Mouse (Mus musculus): ENCODE data around the gene Nif3l1.

DNA sequence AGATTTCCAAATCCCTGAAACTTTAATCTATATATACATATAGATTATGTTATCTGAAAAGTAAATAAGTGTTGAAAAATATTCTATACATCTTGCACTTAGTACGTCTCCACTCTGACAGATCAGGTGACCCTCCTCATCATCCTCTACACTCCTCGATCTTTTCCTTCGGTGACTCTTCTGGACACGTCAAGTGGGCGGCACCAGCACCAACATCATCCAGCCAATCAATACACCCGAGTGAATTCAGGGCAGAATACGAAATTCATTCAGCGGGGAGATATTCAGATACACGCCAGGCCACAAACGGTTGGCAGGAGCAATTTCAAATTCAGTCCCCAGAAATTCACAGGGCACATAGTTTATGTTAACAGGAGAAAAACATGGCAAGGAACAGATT lies 24.9 kb upstream of the Nif3l1 start:
- TF ChIP-seq POLR2A (IDR thresholded peaks at IDR 0.05; ENCODE audit: low read depth, low read length), result no peak
- TF ChIP-seq CTCF (IDR thresholded peaks at IDR 0.05; ENCODE audit: extremely low read depth, insufficient read length, insufficient replicate concordance, low read depth, low read length), result no peak
